Mouse (Mus musculus): ENCODE measurements around the gene Pogk. TPM values are rescaled to one million over a fixed set of nuclear protein-coding genes. Genes with fewer than 3 reads are reported as not detected.

Pogk gene
- polyA plus RNA-seq, 1 experiment from 2014 or later, result 2.7 TPM

DNA sequence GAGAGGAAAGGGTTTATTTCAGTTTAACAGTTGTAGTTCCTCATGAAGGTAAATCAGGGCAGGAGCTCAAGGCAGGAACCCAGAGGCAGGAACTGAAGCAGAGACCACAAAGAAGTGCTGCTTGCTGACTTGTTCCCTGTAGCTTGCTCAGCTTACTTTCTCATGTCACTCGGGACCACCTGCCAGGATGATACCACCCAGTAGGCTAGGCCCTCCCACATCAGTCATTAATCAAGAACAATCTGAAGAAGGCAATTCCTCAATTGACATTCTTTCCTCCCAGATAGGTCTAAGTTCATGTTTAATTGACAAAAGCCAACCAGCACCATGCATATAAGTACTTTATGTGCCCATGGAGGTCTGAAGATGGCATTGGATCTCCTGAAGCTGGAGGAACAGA, 1.9 kb upstream of the Pogk start:
- no peak for ATAC-seq
- H3K4me1 ChIP-seq (replicated peaks; ENCODE audit: control insufficient read depth, insufficient read depth, low read length), result no peaks in the 10 kb centered on the region
- no peak overlapping the region for H3K4me3 ChIP-seq (ENCODE audit: low read depth, low read length)
- H3K9ac ChIP-seq (ENCODE audit: low read depth, low read length), result no peak overlapping the region
- no peaks in the 10 kb centered on the region for H3K27me3 ChIP-seq (replicated peaks; ENCODE audit: control insufficient read depth, insufficient read depth, low read length)
- H3K4me2 ChIP-seq (replicated peaks; ENCODE audit: low read depth), result no peak overlapping the region
- WGBS, result 97% methylated on average over 1 of the region's 1 CpGs
- H3K9me3 ChIP-seq (ENCODE audit: control insufficient read depth), result no peaks in the 10 kb centered on the region
- no peak for TF ChIP-seq CTCF (IDR thresholded peaks at IDR 0.05; ENCODE audit: low read depth)
- no peak overlapping the region for H3K27ac ChIP-seq (ENCODE audit: low read depth, low read length)
- peaks cover 1% of the 10 kb centered on the region; the same call in 1 of the 2 replicates for H3K36me3 ChIP-seq (ENCODE audit: control insufficient read depth, insufficient read depth)

DNA sequence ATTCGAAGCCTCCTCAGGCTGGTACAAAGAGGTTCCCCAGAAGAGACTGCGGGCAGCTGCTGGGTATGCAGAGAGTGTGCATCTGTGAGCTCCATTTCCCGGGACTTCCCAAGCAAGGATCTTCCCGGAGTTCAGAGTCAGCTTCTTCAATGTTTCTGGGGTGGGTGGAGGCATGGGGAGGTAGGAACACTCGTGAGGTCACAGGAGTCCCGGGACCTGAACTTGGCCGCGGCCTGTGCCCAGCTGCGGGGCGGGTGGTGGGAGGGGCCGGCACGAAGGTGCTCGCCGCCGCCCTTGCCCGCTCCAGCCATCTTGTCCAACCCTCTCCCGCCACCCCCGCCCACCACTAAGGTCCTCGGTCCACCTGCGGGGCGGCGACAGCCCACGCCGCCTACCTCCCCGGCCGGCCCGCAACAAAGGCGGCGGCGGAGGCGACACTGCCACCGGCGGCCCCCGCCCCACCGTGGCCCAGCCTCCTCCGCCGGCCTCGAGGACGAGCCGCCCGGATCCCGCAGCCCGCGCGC, 424 bp downstream of the Pogk start:
- peak overlapping the region; percentile 76 for H3K9ac ChIP-seq (ENCODE audit: low read depth, low read length)
- peak overlapping the region; percentile 68 for H3K4me3 ChIP-seq (ENCODE audit: low read depth, low read length)
- 1% methylated on average over 34 of the region's 45 CpGs for WGBS
- peak overlapping the region; percentile 54 for H3K27ac ChIP-seq (ENCODE audit: low read depth, low read length)
- no peaks in the 10 kb centered on the region for H3K27me3 ChIP-seq (replicated peaks; ENCODE audit: control insufficient read depth, insufficient read depth, low read length)
- peaks cover 4% of the 10 kb centered on the region for H3K36me3 ChIP-seq (ENCODE audit: control insufficient read depth, insufficient read depth)
- peak; percentile 76 for ATAC-seq
- no peak for TF ChIP-seq CTCF (IDR thresholded peaks at IDR 0.05; ENCODE audit: low read depth)
- H3K4me1 ChIP-seq (replicated peaks; ENCODE audit: control insufficient read depth, insufficient read depth, low read length), result no peaks in the 10 kb centered on the region
- peak overlapping the region; percentile 94 for H3K4me2 ChIP-seq (replicated peaks; ENCODE audit: low read depth)
- H3K9me3 ChIP-seq (ENCODE audit: control insufficient read depth), result no peaks in the 10 kb centered on the region

DNA sequence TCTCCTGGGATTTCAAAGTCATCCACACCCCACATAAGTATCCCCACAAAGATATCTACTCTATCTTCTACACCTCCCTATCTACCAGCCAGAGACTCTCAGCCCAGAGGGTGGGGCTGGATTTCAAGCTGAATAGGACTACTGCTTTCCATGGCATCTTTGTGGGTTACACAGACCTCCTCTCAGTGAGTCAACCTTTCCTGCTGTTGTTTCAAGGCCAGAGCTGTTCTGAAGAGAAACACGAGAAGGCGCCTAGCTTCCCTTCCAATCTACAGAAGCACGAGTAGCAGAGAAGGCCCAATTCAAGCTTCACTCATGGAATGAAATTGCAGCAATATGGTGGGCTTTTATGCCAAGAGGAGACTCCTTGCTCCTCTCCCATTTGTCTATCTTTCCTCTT, 5.8 kb downstream of the Pogk start:
- TF ChIP-seq CTCF (IDR thresholded peaks at IDR 0.05; ENCODE audit: low read depth), result no peak
- H3K36me3 ChIP-seq (ENCODE audit: control insufficient read depth, insufficient read depth), result peaks cover 21% of the 10 kb centered on the region
- 81% methylated on average over 3 of the region's 3 CpGs for WGBS

DNA sequence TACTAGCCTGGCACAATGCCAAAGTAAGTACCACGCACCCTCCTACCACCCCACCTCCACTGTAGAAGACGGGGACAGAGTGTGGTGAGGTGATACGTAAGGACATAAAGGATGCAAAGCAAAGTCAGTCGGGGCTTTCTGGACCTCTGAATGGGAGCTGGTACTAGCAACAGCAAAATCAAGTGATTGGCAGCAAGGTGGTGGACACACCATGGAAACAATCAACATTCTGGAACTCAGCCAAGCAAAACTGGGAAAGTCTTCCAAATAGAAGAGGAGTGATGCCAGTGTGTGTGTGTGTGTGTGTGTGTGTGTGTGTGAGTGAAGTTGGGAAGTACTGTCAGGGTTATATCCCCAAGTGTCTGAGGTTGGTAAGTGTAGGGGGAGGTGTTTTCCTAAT, 7.7 kb downstream of the Pogk start:
- Histone ChIP-seq H3K4me1 (replicated peaks; ENCODE audit: control insufficient read depth, insufficient read depth, low read length) (no peaks in the 10 kb centered on the region), H3K9ac (ENCODE audit: low read depth, low read length) (no peak overlapping the region), H3K4me2 (replicated peaks; ENCODE audit: low read depth) (no peak overlapping the region), H3K36me3 (ENCODE audit: control insufficient read depth, insufficient read depth) (peaks cover 40% of the 10 kb centered on the region), H3K27ac (ENCODE audit: low read depth, low read length) (no peak overlapping the region), H3K9me3 (ENCODE audit: control insufficient read depth) (no peaks in the 10 kb centered on the region), H3K27me3 (replicated peaks; ENCODE audit: control insufficient read depth, insufficient read depth, low read length) (no peaks in the 10 kb centered on the region), H3K4me3 (ENCODE audit: low read depth, low read length) (no peak overlapping the region)
- TF ChIP-seq CTCF (IDR thresholded peaks at IDR 0.05; ENCODE audit: low read depth), result no peak
- ATAC-seq, result no peak
- WGBS, result 86% methylated on average over 4 of the region's 4 CpGs

More for the DNA sequence above, 5.8 kb downstream of the Pogk start:
- Histone ChIP-seq H3K9me3 (ENCODE audit: control insufficient read depth) (no peaks in the 10 kb centered on the region), H3K9ac (ENCODE audit: low read depth, low read length) (no peak overlapping the region), H3K4me2 (replicated peaks; ENCODE audit: low read depth) (no peak overlapping the region), H3K4me3 (ENCODE audit: low read depth, low read length) (no peak overlapping the region), H3K4me1 (replicated peaks; ENCODE audit: control insufficient read depth, insufficient read depth, low read length) (no peaks in the 10 kb centered on the region), H3K27me3 (replicated peaks; ENCODE audit: control insufficient read depth, insufficient read depth, low read length) (no peaks in the 10 kb centered on the region), H3K27ac (ENCODE audit: low read depth, low read length) (no peak overlapping the region)
- no peak for ATAC-seq

- Histone ChIP-seq H3K4me1 (replicated peaks; ENCODE audit: control insufficient read depth, insufficient read depth, low read length) (no peaks in the 10 kb centered on the region), H3K27ac (ENCODE audit: low read depth, low read length) (no peak overlapping the region), H3K4me3 (ENCODE audit: low read depth, low read length) (no peak overlapping the region), H3K36me3 (ENCODE audit: control insufficient read depth, insufficient read depth) (peaks cover 41% of the 10 kb centered on the region), H3K27me3 (replicated peaks; ENCODE audit: control insufficient read depth, insufficient read depth, low read length) (no peaks in the 10 kb centered on the region), H3K4me2 (replicated peaks; ENCODE audit: low read depth) (no peak overlapping the region), H3K9ac (ENCODE audit: low read depth, low read length) (no peak overlapping the region), H3K9me3 (ENCODE audit: control insufficient read depth) (no peaks in the 10 kb centered on the region)
- no peak for TF ChIP-seq CTCF (IDR thresholded peaks at IDR 0.05; ENCODE audit: low read depth)
- ATAC-seq, result no peak
These were observed 8.2 kb downstream of the Pogk start for GRCm38 (mm10) chr1:166401455-166401854.

DNA sequence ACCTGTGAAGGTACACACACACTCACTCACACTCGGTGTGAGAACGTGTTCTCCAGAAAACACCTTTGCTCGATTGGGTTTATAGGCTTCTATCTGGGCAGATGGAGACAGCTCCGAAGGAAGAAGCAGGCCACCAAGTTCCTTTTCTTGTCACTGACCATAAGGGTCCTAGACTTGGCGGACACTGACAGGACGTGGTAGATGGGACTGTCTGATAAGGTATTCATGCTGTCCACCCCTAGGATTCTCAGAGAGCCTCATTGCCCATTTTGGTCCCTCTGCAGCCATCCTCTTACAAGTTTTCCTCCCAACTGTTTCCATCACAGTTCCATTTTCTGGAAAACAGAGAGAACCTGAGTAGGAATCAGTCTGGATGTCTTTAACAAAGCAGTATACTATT, 13.3 kb downstream of the Pogk start:
- ATAC-seq, result no peak
- WGBS, result 91% methylated on average over 6 of the region's 6 CpGs
- Histone ChIP-seq H3K9me3 (ENCODE audit: control insufficient read depth) (no peaks in the 10 kb centered on the region), H3K36me3 (ENCODE audit: control insufficient read depth, insufficient read depth) (peaks cover 71% of the 10 kb centered on the region), H3K4me1 (replicated peaks; ENCODE audit: control insufficient read depth, insufficient read depth, low read length) (no peaks in the 10 kb centered on the region), H3K4me3 (ENCODE audit: low read depth, low read length) (no peak overlapping the region), H3K4me2 (replicated peaks; ENCODE audit: low read depth) (no peak overlapping the region), H3K9ac (ENCODE audit: low read depth, low read length) (no peak overlapping the region), H3K27ac (ENCODE audit: low read depth, low read length) (no peak overlapping the region), H3K27me3 (replicated peaks; ENCODE audit: control insufficient read depth, insufficient read depth, low read length) (no peaks in the 10 kb centered on the region)
- no peak for TF ChIP-seq CTCF (IDR thresholded peaks at IDR 0.05; ENCODE audit: low read depth)

- no peaks in the 10 kb centered on the region for H3K27me3 ChIP-seq (replicated peaks; ENCODE audit: control insufficient read depth, insufficient read depth, low read length)
- H3K9ac ChIP-seq (ENCODE audit: low read depth, low read length), result no peak overlapping the region
- ATAC-seq, result no peak
- no peak overlapping the region for H3K4me2 ChIP-seq (replicated peaks; ENCODE audit: low read depth)
- peaks cover 72% of the 10 kb centered on the region for H3K36me3 ChIP-seq (ENCODE audit: control insufficient read depth, insufficient read depth)
- no peaks in the 10 kb centered on the region for H3K9me3 ChIP-seq (ENCODE audit: control insufficient read depth)
- no peak overlapping the region for H3K4me3 ChIP-seq (ENCODE audit: low read depth, low read length)
- no peaks in the 10 kb centered on the region for H3K4me1 ChIP-seq (replicated peaks; ENCODE audit: control insufficient read depth, insufficient read depth, low read length)
- TF ChIP-seq CTCF (IDR thresholded peaks at IDR 0.05; ENCODE audit: low read depth), result no peak
- WGBS, result 85% methylated on average over 5 of the region's 5 CpGs
- no peak overlapping the region for H3K27ac ChIP-seq (ENCODE audit: low read depth, low read length)
These were observed 14.0 kb downstream of the Pogk start for GRCm38 (mm10) chr1:166395661-166396060.
